Mouse (Mus musculus) ES-E14 (cell line): Measurements from ENCODE around the gene Smarcd3. TPM values are rescaled to one million over a fixed set of nuclear protein-coding genes. Genes with fewer than 3 reads are reported as not detected.

Experiments used
- DNase-seq: peaks from one replicate; pipeline ENCODE4 v3.0.0-alpha.2; 2013; ENCODE audit warnings: low read depth, low spot score
- H3K27ac ChIP-seq: 2 replicates; pipeline ENCODE4 v1.5.1; 2012; ENCODE audit warnings: low read depth, mild to moderate bottlenecking, low read length, moderate library complexity, mixed read lengths; ENCODE audit not compliant: poor library complexity, insufficient read depth, severe bottlenecking
- H3K36me3 ChIP-seq: 2 replicates; pipeline ENCODE4 v1.6.1; 2012; ENCODE audit warnings: mild to moderate bottlenecking, low read length, moderate library complexity, mixed read lengths; ENCODE audit not compliant: control insufficient read depth, poor library complexity, insufficient read depth, severe bottlenecking
- H3K4me1 ChIP-seq, 2 experiments: fragments of 150-350 bp in 1 of 2; sonication (generic) in 1 of 2; 2 replicates each; pipeline ENCODE4 v1.6.1; 2012; ENCODE audit warnings: low read length in 2 of 2, mild to moderate bottlenecking in 1 of 2, mixed read lengths in 1 of 2; ENCODE audit not compliant: control insufficient read depth in 2 of 2, insufficient read depth in 2 of 2, poor library complexity in 1 of 2
- H3K4me3 ChIP-seq, 2 experiments: fragments of 150-350 bp in 1 of 2; sonication (generic) in 1 of 2; 2 replicates each; pipeline ENCODE4 v1.5.1; 2012; ENCODE audit warnings: low read length in 2 of 2, low read depth in 1 of 2, mild to moderate bottlenecking in 1 of 2, mixed read lengths in 1 of 2; ENCODE audit not compliant: insufficient read depth in 1 of 2, poor library complexity in 1 of 2, severe bottlenecking in 1 of 2
- H3K9ac ChIP-seq: 2 replicates; pipeline ENCODE4 v1.6.1; 2012; ENCODE audit warnings: low read depth, mild to moderate bottlenecking, low read length, mixed read lengths; ENCODE audit not compliant: poor library complexity, insufficient read depth, severe bottlenecking
- H3K9me3 ChIP-seq: fragments of 150-350 bp; sonication (generic); 2 replicates; pipeline ENCODE4 v1.6.1; 2012; ENCODE audit warnings: low read depth, mild to moderate bottlenecking, low read length; ENCODE audit not compliant: control insufficient read depth, insufficient read depth
- CHD2 ChIP-seq: IDR thresholded peaks from 2 replicates; pipeline ENCODE4 v1.6.1; 2014; ENCODE audit warnings: mild to moderate bottlenecking, low read depth, low read length, inconsistent platforms
- HCFC1 ChIP-seq: IDR thresholded peaks from 2 replicates; pipeline ENCODE4 v1.6.1; 2012; ENCODE audit warnings: low read length, inconsistent platforms, borderline replicate concordance; ENCODE audit not compliant: insufficient read depth
- MAFK ChIP-seq: IDR thresholded peaks from 2 replicates; pipeline ENCODE4 v1.6.1; 2014; ENCODE audit warnings: mild to moderate bottlenecking, low read depth, low read length, inconsistent platforms; ENCODE audit not compliant: insufficient read depth
- ZC3H11A ChIP-seq: IDR thresholded peaks from 2 replicates; pipeline ENCODE4 v1.6.1; 2012; ENCODE audit warnings: low read depth, mild to moderate bottlenecking, inconsistent platforms, low read length, borderline replicate concordance
- ZNF384 ChIP-seq: IDR thresholded peaks from 2 replicates; pipeline ENCODE4 v1.6.1; 2012; ENCODE audit warnings: low read depth, low read length, inconsistent platforms
- in situ Hi-C, 2 experiments: fragments of 600-800 bp; cut with MboI; formaldehyde crosslinking; loops; one replicate each; pipeline ENCODE4 v1.15.1; 2025; ENCODE audit warnings: low sequenced_read_pairs in 2 of 2, inconsistent platforms in 1 of 2; ENCODE audit not compliant: unreplicated experiment in 2 of 2
- total RNA-seq: library from RNA; depleted of rRNA; stranded (reverse); fragments of 300-350 nt; gene quantifications from 2 replicates; pipeline ENCODE4 v1.2.3, GENCODE M21; 2012

Smarcd3 gene
- total RNA-seq, 1 experiment: 4.9 TPM

GRCm38 (mm10) chr5:24592471-24593160 is 31.6 kb downstream of the Smarcd3 start:
- H3K4me1 ChIP-seq: peaks cover 3 to 17% of the 10 kb centered on the region in 2 experiments; a peak in 3 of 4 replicates
- DNase-seq: no peak
- H3K27ac ChIP-seq: no peak overlapping the region
- in situ Hi-C loops: no loop called here
- H3K4me3 ChIP-seq: peak overlapping the region in 1 of 2 experiments; percentile 13; a peak in 1 of 4 replicates
- H3K9me3 ChIP-seq: no peaks in the 10 kb centered on the region
- TF ChIP-seq CHD2 (no peak), ZNF384 (no peak), HCFC1 (no peak), MAFK (no peak), ZC3H11A (no peak)
- H3K36me3 ChIP-seq: peaks cover 8% of the 10 kb centered on the region; the same call in 1 of the 2 replicates
- H3K9ac ChIP-seq: 0 out of 2 replicates have a peak overlapping the region, but pooled peaks have one; percentile 47

- no peak overlapping the region for H3K27ac ChIP-seq
- peaks cover 2 to 14% of the 10 kb centered on the region in 2 experiments; a peak in 2 of 4 replicates for H3K4me1 ChIP-seq
- in situ Hi-C loops: no loop called here
- DNase-seq: no peak
- TF ChIP-seq ZC3H11A: no peak
- TF ChIP-seq ZNF384: no peak
- TF ChIP-seq MAFK: no peak
- no peak for TF ChIP-seq HCFC1
- no peak for TF ChIP-seq CHD2
- H3K9ac ChIP-seq: peak overlapping the region; percentile 21; the same call in 1 of the 2 replicates
- H3K9me3 ChIP-seq: no peaks in the 10 kb centered on the region
- peak overlapping the region in 1 of 2 experiments; percentile 31; a peak in 1 of 4 replicates for H3K4me3 ChIP-seq
- peaks cover 8% of the 10 kb centered on the region; the same call in 1 of the 2 replicates for H3K36me3 ChIP-seq
Measured at GRCm38 (mm10) chr5:24591796-24592470, 32.3 kb downstream of the Smarcd3 start.

- Histone ChIP-seq H3K27ac (no peak overlapping the region), H3K4me3 (peak overlapping the region; percentile 31 to 39; a peak in 2 of 4 replicates), H3K36me3 (peaks cover 8% of the 10 kb centered on the region; the same call in 1 of the 2 replicates), H3K9ac (peak overlapping the region; percentile 17; the same call in 1 of the 2 replicates), H3K9me3 (no peaks in the 10 kb centered on the region), H3K4me1 (peaks cover 2 to 12% of the 10 kb centered on the region in 2 experiments; a peak in 2 of 4 replicates)
- in situ Hi-C loops: no loop called here
- DNase-seq: no peak
- TF ChIP-seq CHD2: no peak
- TF ChIP-seq HCFC1: no peak
- TF ChIP-seq ZNF384: no peak
- no peak for TF ChIP-seq ZC3H11A
- TF ChIP-seq MAFK: no peak
Measured at GRCm38 (mm10) chr5:24591268-24591721, 32.9 kb downstream of the Smarcd3 start.

GRCm38 (mm10) chr5:24589511-24590500 is 34.4 kb downstream of the Smarcd3 start:
- Histone ChIP-seq H3K9me3 (no peaks in the 10 kb centered on the region), H3K9ac (no peak overlapping the region), H3K27ac (no peak overlapping the region), H3K4me3 (no peak overlapping the region), H3K4me1 (peaks cover 2 to 10% of the 10 kb centered on the region in 2 experiments; a peak in 2 of 4 replicates), H3K36me3 (peaks cover 8% of the 10 kb centered on the region; the same call in 1 of the 2 replicates)
- TF ChIP-seq ZC3H11A (no peak), MAFK (no peak)
- DNase-seq: no peak
- in situ Hi-C loops: no loop called here
